Comparison of ENCODE assay signal across 9 mouse cellular contexts in genomic region chr17:57078336-57078735, GRCm38 (mm10). TPM values are rescaled to one million over a fixed set of nuclear protein-coding genes. Genes with fewer than 3 reads are reported as not detected.
DNase-seq lines count a peak whose midpoint lies in the region; ATAC-seq and TF ChIP-seq lines count a peak whose summit lies in the region.
"Had no signal": no experiment of that assay in that cellular context is flagged by ENCODE, and none has a peak within 500 bp of the region (broad histone marks: within the 10 kb centered on the region; RNA-seq: fewer than 3 reads in every experiment).

Gene Dennd1c (minus strand): TSS chr17:57078514.

- DNase-seq in heart, adult 11 months, result peak; percentile 96
- no peak for DNase-seq in heart, postnatal 4 days
- no peak for DNase-seq in liver, embryonic 14.5 days (ENCODE audit: low read depth in 3 of 3, low spot score in 3 of 3)
- peak; percentile 64 to 76 for DNase-seq in spleen, adult 2 months (ENCODE audit: low read depth in 1 of 2, low spot score in 2 of 2)
- no peak for DNase-seq in adrenal gland, adult 2 months
- DNase-seq in right cerebral cortex, postnatal 4 days, result no peak
- DNase-seq in adrenal gland, adult 8-10 months, result no peak

- H3K9me3 ChIP-seq in liver, embryonic 14.5 days (ENCODE audit: control insufficient read depth, low read length), result no peaks in the 10 kb centered on the region
- H3K9me3 ChIP-seq: hindbrain, embryonic 15.5 days had no signal

- WGBS in liver, embryonic 14.5 days (ENCODE audit: insufficient replicate concordance), result 10% methylated on average over 6 of the region's 6 CpGs
- WGBS in spleen, adult 2 months, result 7% methylated on average over 6 of the region's 6 CpGs

- no peaks in the 10 kb centered on the region for H3K27me3 ChIP-seq in liver, embryonic 14.5 days (ENCODE audit: control insufficient read depth, insufficient read depth, low read length)
- H3K27me3 ChIP-seq in spleen, adult 2 months (ENCODE audit: control insufficient read depth, insufficient read depth, low read length), result no peaks in the 10 kb centered on the region
- H3K27me3 ChIP-seq: hindbrain, embryonic 15.5 days had no signal

- H3K4me1 ChIP-seq in bone marrow macrophage, adult 2 months (ENCODE audit: control insufficient read depth, insufficient read depth, low read length), result peaks cover 24% of the 10 kb centered on the region
- no peaks in the 10 kb centered on the region; a peak in 1 of 4 replicates for H3K4me1 ChIP-seq in liver, embryonic 14.5 days (replicated peaks; ENCODE audit: control insufficient read depth in 2 of 2, insufficient read depth in 2 of 2, low read length in 1 of 2)
- H3K4me1 ChIP-seq in spleen, adult 2 months (ENCODE audit: control insufficient read depth, insufficient read depth, insufficient read length), result peaks cover 25% of the 10 kb centered on the region; the same call in 1 of the 2 replicates

- H3K4me2 ChIP-seq in liver, embryonic 14.5 days (ENCODE audit: low read depth), result peak within 1 kb of the TSS; percentile 26
- H3K4me2 ChIP-seq: hindbrain, embryonic 15.5 days had no signal

- H3K4me3 ChIP-seq in bone marrow macrophage, adult 2 months (ENCODE audit: insufficient read depth, low read length), result peak within 1 kb of the TSS; percentile 55
- peak within 1 kb of the TSS in 1 of 2 experiments; percentile 8; a peak in 1 of 4 replicates for H3K4me3 ChIP-seq in liver, embryonic 14.5 days (ENCODE audit: insufficient read depth in 1 of 2, low read depth in 2 of 2, low read length in 2 of 2)
- H3K4me3 ChIP-seq in spleen, adult 2 months (ENCODE audit: extremely low read depth, insufficient read depth, insufficient read length), result peak within 1 kb of the TSS; percentile 76
- H3K4me3 ChIP-seq: hindbrain, embryonic 15.5 days had no signal

- no peak for TF ChIP-seq POLR2A in bone marrow macrophage, adult 2 months (IDR thresholded peaks at IDR 0.05; ENCODE audit: borderline replicate concordance, low read depth, low read length)
- TF ChIP-seq POLR2A in spleen, adult 2 months (IDR thresholded peaks at IDR 0.05; ENCODE audit: low read depth, low read length), result peak; percentile 84

- ATAC-seq in liver, embryonic 14.5 days (ENCODE audit: insufficient read depth), result no peak; the same call in 1 of the 2 replicates

- no peak within 1 kb of the TSS for H3K9ac ChIP-seq in liver, embryonic 14.5 days (replicated peaks)
- H3K9ac ChIP-seq: hindbrain, embryonic 15.5 days had no signal

- peak within 1 kb of the TSS; percentile 63 for H3K27ac ChIP-seq in bone marrow macrophage, adult 2 months (ENCODE audit: insufficient read depth, low read depth, low read length)
- H3K27ac ChIP-seq in liver, embryonic 14.5 days, result no peak within 1 kb of the TSS
- peak within 1 kb of the TSS; percentile 93 for H3K27ac ChIP-seq in spleen, adult 2 months (ENCODE audit: insufficient read depth, low read length)
- H3K27ac ChIP-seq: hindbrain, embryonic 15.5 days had no signal

- no peak for TF ChIP-seq EP300 in liver, embryonic 14.5 days (IDR thresholded peaks at IDR 0.05; ENCODE audit: low read depth)

- no peak for TF ChIP-seq CTCF in bone marrow macrophage, adult 2 months (IDR thresholded peaks at IDR 0.05; ENCODE audit: low read depth, low read length)
- TF ChIP-seq CTCF in liver, embryonic 14.5 days (IDR thresholded peaks at IDR 0.05; ENCODE audit: low read depth), result no peak
- TF ChIP-seq CTCF in spleen, adult 2 months (IDR thresholded peaks at IDR 0.05; ENCODE audit: extremely low read depth, insufficient read depth, insufficient read length, insufficient replicate concordance), result no peak

- H3K36me3 ChIP-seq in liver, embryonic 14.5 days (replicated peaks; ENCODE audit: control insufficient read depth, insufficient read depth, low read depth), result no peaks in the 10 kb centered on the region
- H3K36me3 ChIP-seq in spleen, adult 2 months (ENCODE audit: control insufficient read depth, insufficient read depth, low read length), result peaks cover 13% of the 10 kb centered on the region

RNA-seq across cellular contexts. Expression of gene Dennd1c, which starts in this region (rescaled TPM):
- under 1 TPM; 0.69 to 0.70 TPM for total RNA-seq in heart, postnatal 4 days (2021)
- polyA plus RNA-seq in bone marrow macrophage, adult 2 months (2012; ENCODE audit: insufficient read depth, insufficient read length, missing spikeins), result 145 and 164 TPM in 2 replicates
- 1.5 and 2.8 TPM in 2 replicates for polyA plus RNA-seq in liver, embryonic 14.5 days (2012; rRNA removed)
- 0.78 and 0.89 TPM in 2 replicates for polyA plus RNA-seq in liver, embryonic 14.5 days (2014; fragmentation: Nextera tagmentation; extraction: Ambion mirVana)
- polyA plus RNA-seq in spleen, adult 2 months (2012; rRNA removed), result 94.1 and 116 TPM in 2 replicates
- total RNA-seq in adrenal gland, adult 2 months (2021), result 1 to 10 TPM; 1.8 TPM
- 2.8 and 3.3 TPM in 2 replicates for polyA plus RNA-seq in adrenal gland, adult 2 months (2012; rRNA removed)
- 1 to 10 TPM; 1.5 to 4.3 (median 2.5) TPM for total RNA-seq in adrenal gland, adult 8-10 months (2022)

Comparison
In these comparisons a context has a peak if more than half of its experiments do, and no peak if none do; other contexts are left out.
1. RNA of gene Dennd1c (polyA plus RNA-seq): 145 to 164 TPM in bone marrow macrophage, adult 2 months and 94.1 to 116 TPM in spleen, adult 2 months; 2.8 to 3.3 TPM in adrenal gland, adult 2 months and 0.78 to 2.8 TPM in liver, embryonic 14.5 days; every median in the first group is over 10 times any median in the second.
2. DNase-seq: peak in heart, adult 11 months (single experiment) and spleen, adult 2 months (2 of 2); none in heart, postnatal 4 days (single experiment), liver, embryonic 14.5 days (0 of 3), adrenal gland, adult 2 months (single experiment), right cerebral cortex, postnatal 4 days (single experiment) and adrenal gland, adult 8-10 months (single experiment).